Mouse (Mus musculus) myocyte (in vitro differentiated cells): ENCODE measurements at regions not wholly inside any gene's neighbourhood (a gene's known extent, or its start where the extent isn't known, plus 50 kb on each side); places are given as distances from the start of the nearest gene placed in this dataset.

Source experiments
- H3K27me3 ChIP-seq: one replicate; pipeline ENCODE4 v1.6.1; 2011; ENCODE audit not compliant: control insufficient read depth, insufficient read depth, insufficient read length
- H3K36me3 ChIP-seq: one replicate; pipeline ENCODE4 v1.6.1; 2011; ENCODE audit not compliant: control insufficient read depth, insufficient read depth
- H3K4me2 ChIP-seq: one replicate; pipeline ENCODE4 v1.6.1; 2011; ENCODE audit warnings: low read depth, control low read depth
- H3K4me3 ChIP-seq: one replicate; pipeline ENCODE4 v1.5.1; 2011; ENCODE audit warnings: mild to moderate bottlenecking, control low read depth, moderate library complexity
- H3K79me2 ChIP-seq: one replicate; pipeline ENCODE4 v1.6.1; 2011; ENCODE audit not compliant: control insufficient read depth, insufficient read depth
- H3ac ChIP-seq: one replicate; pipeline ENCODE4 v1.6.1; 2011; ENCODE audit not compliant: control insufficient read depth, insufficient read length
- CEBPB ChIP-seq: IDR thresholded peaks from 2 replicates; pipeline ENCODE4 v1.6.1; 2011; ENCODE audit warnings: mild to moderate bottlenecking, moderate library complexity; ENCODE audit not compliant: poor library complexity, insufficient read depth, severe bottlenecking
- E2F4 ChIP-seq: IDR thresholded peaks from one replicate; pipeline ENCODE4 v1.6.1; 2011; ENCODE audit warnings: mild to moderate bottlenecking, control low read depth, moderate library complexity; ENCODE audit not compliant: insufficient read depth
- MAX ChIP-seq: IDR thresholded peaks from one replicate; pipeline ENCODE4 v1.6.1; 2011; ENCODE audit warnings: low read depth, mild to moderate bottlenecking, control low read depth
- MYOD1 ChIP-seq, 3 experiments: IDR thresholded peaks; one replicate each; pipeline ENCODE4 v1.6.1; 2011; ENCODE audit warnings: control low read depth in 2 of 3, low read depth in 2 of 3, mild to moderate bottlenecking in 2 of 3, moderate library complexity in 1 of 3; ENCODE audit not compliant: insufficient read length in 2 of 3, control insufficient read depth in 1 of 3
- MYOG ChIP-seq, 3 experiments: IDR thresholded peaks; one replicate each; pipeline ENCODE4 v1.6.1; 2011; ENCODE audit warnings: control low read depth in 2 of 3, low read depth in 2 of 3, mild to moderate bottlenecking in 2 of 3; ENCODE audit not compliant: insufficient read length in 2 of 3, control insufficient read depth in 1 of 3, insufficient read depth in 1 of 3
- POLR2A ChIP-seq: IDR thresholded peaks from one replicate; pipeline ENCODE4 v1.6.1; 2011; ENCODE audit warnings: low read depth, mild to moderate bottlenecking, control low read depth, moderate library complexity; ENCODE audit not compliant: insufficient read length
- POLR2AphosphoS2 ChIP-seq: IDR thresholded peaks from one replicate; pipeline ENCODE4 v1.6.1; 2011; ENCODE audit warnings: low read depth, control low read depth; ENCODE audit not compliant: insufficient read length
- REST ChIP-seq: IDR thresholded peaks from one replicate; pipeline ENCODE4 v1.6.1; 2011; ENCODE audit warnings: mild to moderate bottlenecking, control low read depth, moderate library complexity; ENCODE audit not compliant: insufficient read depth, insufficient read length
- SRF ChIP-seq: IDR thresholded peaks from one replicate; pipeline ENCODE4 v1.6.1; 2011; ENCODE audit warnings: low read depth; ENCODE audit not compliant: control insufficient read depth, insufficient read length
- TCF12 ChIP-seq: IDR thresholded peaks from one replicate; pipeline ENCODE4 v1.6.1; 2011; ENCODE audit warnings: mild to moderate bottlenecking, control low read depth; ENCODE audit not compliant: poor library complexity, insufficient read depth, severe bottlenecking
- TCF3 ChIP-seq: IDR thresholded peaks from one replicate; pipeline ENCODE4 v1.6.1; 2011; ENCODE audit warnings: low read depth, control low read depth; ENCODE audit not compliant: insufficient read length
- USF1 ChIP-seq: IDR thresholded peaks from one replicate; pipeline ENCODE4 v1.6.1; 2011; ENCODE audit warnings: low read depth, mild to moderate bottlenecking, control low read depth, moderate library complexity

- Histone ChIP-seq H3K36me3 (no peaks in the 10 kb centered on the region), H3K27me3 (no peaks in the 10 kb centered on the region), H3K4me3 (no peak overlapping the region), H3ac (no peak overlapping the region), H3K79me2 (no peaks in the 10 kb centered on the region), H3K4me2 (no peak overlapping the region)
- TF ChIP-seq MAX, result no peak
- no peak for TF ChIP-seq MYOD1 (IDR thresholded peaks at IDR 0.05; ENCODE audit: control insufficient read depth in 1 of 3, insufficient read length in 2 of 3, low read depth in 2 of 3)
- TF ChIP-seq TCF12, result no peak
- TF ChIP-seq USF1, result no peak
- no peak for TF ChIP-seq CEBPB
- TF ChIP-seq SRF, result no peak
- TF ChIP-seq E2F4, result no peak
- no peak for TF ChIP-seq POLR2AphosphoS2
- no peak for TF ChIP-seq TCF3
- TF ChIP-seq MYOG (IDR thresholded peaks at IDR 0.05; ENCODE audit: control insufficient read depth in 1 of 3, insufficient read depth in 1 of 3, insufficient read length in 2 of 3, low read depth in 2 of 3), result no peak
- no peak for TF ChIP-seq POLR2A
- no peak for TF ChIP-seq REST
These were observed 63.5 kb upstream of the Nr5a2 start for GRCm38 (mm10) chr1:137023706-137024105.

GRCm38 (mm10) chr1:137020528-137020927 lies 60.3 kb upstream of the Nr5a2 start:
- H3K27me3 ChIP-seq, result no peaks in the 10 kb centered on the region
- no peaks in the 10 kb centered on the region for H3K36me3 ChIP-seq
- H3K4me3 ChIP-seq, result no peak overlapping the region
- H3ac ChIP-seq, result no peak overlapping the region
- TF ChIP-seq CEBPB, result no peak
- no peak for TF ChIP-seq E2F4
- no peak for TF ChIP-seq SRF
- TF ChIP-seq TCF12, result no peak
- TF ChIP-seq MYOG (IDR thresholded peaks at IDR 0.05; ENCODE audit: control insufficient read depth in 1 of 3, insufficient read depth in 1 of 3, insufficient read length in 2 of 3, low read depth in 2 of 3), result no peak
- no peak for TF ChIP-seq POLR2AphosphoS2
- no peak for TF ChIP-seq POLR2A
- no peak for TF ChIP-seq TCF3
- no peak for TF ChIP-seq REST
- no peak for TF ChIP-seq MYOD1 (IDR thresholded peaks at IDR 0.05; ENCODE audit: control insufficient read depth in 1 of 3, insufficient read length in 2 of 3, low read depth in 2 of 3)
- no peak for TF ChIP-seq MAX
- TF ChIP-seq USF1, result no peak
- H3K4me2 ChIP-seq, result no peak overlapping the region
- no peaks in the 10 kb centered on the region for H3K79me2 ChIP-seq

GRCm38 (mm10) chr1:137017642-137018041 lies 57.4 kb upstream of the Nr5a2 start:
- H3K36me3 ChIP-seq, result no peaks in the 10 kb centered on the region
- H3K4me3 ChIP-seq, result no peak overlapping the region
- no peaks in the 10 kb centered on the region for H3K79me2 ChIP-seq
- TF ChIP-seq MAX (no peak), POLR2A (no peak), TCF3 (no peak), TCF12 (no peak)
- no peak overlapping the region for H3K4me2 ChIP-seq
- H3K27me3 ChIP-seq, result no peaks in the 10 kb centered on the region
- no peak overlapping the region for H3ac ChIP-seq

GRCm38 (mm10) chr1:137010240-137010926 lies 50.1 kb upstream of the Nr5a2 start:
- Histone ChIP-seq H3K27me3 (no peaks in the 10 kb centered on the region), H3K36me3 (no peaks in the 10 kb centered on the region), H3K79me2 (no peaks in the 10 kb centered on the region), H3K4me2 (no peak overlapping the region), H3ac (no peak overlapping the region), H3K4me3 (no peak overlapping the region)
- no peak for TF ChIP-seq MAX
- no peak for TF ChIP-seq REST
- no peak for TF ChIP-seq E2F4
- TF ChIP-seq TCF12, result no peak
- TF ChIP-seq MYOD1 (IDR thresholded peaks at IDR 0.05; ENCODE audit: control insufficient read depth in 1 of 3, insufficient read length in 2 of 3, low read depth in 2 of 3), result no peak
- TF ChIP-seq POLR2AphosphoS2, result no peak
